Mouse (Mus musculus): Measurements from ENCODE around the gene Gm13275. TPM values are rescaled to one million over a fixed set of nuclear protein-coding genes. Genes with fewer than 3 reads are reported as not detected.
"Not testable (repeated sequence)": the region's sequence is repeated elsewhere in the genome, so short reads cannot be mapped to it uniquely, and the experiment has no call there.

Gene Gm13275
- polyA plus RNA-seq (2015; fragmentation: Nextera tagmentation; extraction: Ambion mirVana) = not detected in 2 replicates

DNA sequence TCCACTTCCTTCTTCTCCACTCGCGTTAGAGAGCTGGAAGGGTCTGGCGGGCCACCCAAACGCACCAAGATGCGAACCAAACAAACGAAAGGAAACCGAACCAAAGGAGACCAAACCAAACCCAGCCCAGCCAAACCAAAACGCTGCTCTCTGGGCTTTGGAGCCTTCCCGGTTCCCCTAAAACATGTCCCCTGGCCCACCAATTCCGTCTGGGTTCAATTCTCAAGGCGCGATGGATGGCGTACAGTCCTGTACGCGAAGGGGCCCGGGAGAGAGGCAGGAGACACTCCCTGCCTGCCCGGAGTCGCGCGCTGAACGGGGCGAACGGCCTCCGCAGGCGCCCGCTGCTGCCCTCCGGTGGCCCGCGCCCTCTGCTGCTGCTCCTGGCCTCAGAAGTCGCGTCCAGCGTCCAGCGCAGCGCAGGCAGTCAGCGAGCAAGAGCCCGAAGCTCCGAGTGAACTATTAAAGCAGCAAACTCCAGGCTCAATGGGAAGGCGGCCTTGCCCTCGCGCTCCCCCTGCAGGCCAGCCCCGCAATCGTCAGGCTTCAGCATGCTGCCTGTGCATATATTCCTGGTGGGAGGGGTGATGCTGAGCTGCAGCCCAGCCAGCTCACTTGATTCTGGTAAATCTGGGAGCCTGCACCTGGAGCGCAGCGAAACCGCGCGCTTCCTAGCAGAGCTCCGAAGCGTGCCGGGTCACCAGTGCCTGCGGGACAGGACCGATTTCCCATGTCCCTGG is at the start of gene Gm13275:
Gene Gm13275, plus strand, starts transcription at position 552 of the 740 bp plus-strand sequence.
- not testable (repeated sequence) for DNase-seq (ENCODE audit: low spot score); H3K9me3 ChIP-seq (ENCODE audit: low read length); H3K27me3 ChIP-seq (replicated peaks; ENCODE audit: insufficient read depth, low read length); H3K4me3 ChIP-seq (ENCODE audit: low read depth, low read length); ATAC-seq; H3K4me1 ChIP-seq (ENCODE audit: insufficient read depth, low read depth, low read length); H3K4me2 ChIP-seq (replicated peaks; ENCODE audit: low read depth, low read length); H3K9ac ChIP-seq (replicated peaks; ENCODE audit: low read depth); H3K36me3 ChIP-seq (ENCODE audit: insufficient read depth, low read length); H3K27ac ChIP-seq (ENCODE audit: low read length)
- peak; percentile 49 for TF ChIP-seq CTCF (IDR thresholded peaks at IDR 0.05)
- 0% methylated on average over 6 of the region's 52 CpGs for WGBS

DNA sequence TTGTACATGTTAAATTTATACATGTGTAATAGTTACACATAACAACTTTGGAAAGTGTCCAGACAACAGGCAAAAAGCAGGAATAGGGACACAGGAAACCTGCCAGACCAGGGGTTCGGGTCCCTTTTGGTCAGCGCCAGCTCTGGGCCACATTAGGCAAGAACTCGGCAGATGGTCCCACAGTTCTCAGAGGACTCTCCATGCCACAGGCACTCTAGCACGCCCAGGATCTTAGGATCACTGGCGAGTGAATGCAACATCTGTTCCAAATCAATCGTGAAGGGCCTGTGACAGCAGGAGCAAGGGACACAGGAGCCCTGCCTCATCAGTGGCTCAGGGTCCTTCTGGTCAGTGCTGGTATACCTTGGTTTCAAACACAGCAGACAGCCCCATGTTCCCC is 44.4 kb upstream of the Gm13275 start:
- ATAC-seq (no peak), DNase-seq (ENCODE audit: low spot score) (no peak)
- Histone ChIP-seq H3K27me3 (replicated peaks; ENCODE audit: insufficient read depth, low read length) (no peaks in the 10 kb centered on the region), H3K9me3 (ENCODE audit: low read length) (no peaks in the 10 kb centered on the region), H3K27ac (ENCODE audit: low read length) (no peak overlapping the region), H3K4me1 (ENCODE audit: insufficient read depth, low read depth, low read length) (no peaks in the 10 kb centered on the region), H3K4me2 (replicated peaks; ENCODE audit: low read depth, low read length) (no peak overlapping the region), H3K4me3 (ENCODE audit: low read depth, low read length) (no peak overlapping the region), H3K9ac (replicated peaks; ENCODE audit: low read depth) (no peak overlapping the region), H3K36me3 (ENCODE audit: insufficient read depth, low read length) (no peaks in the 10 kb centered on the region)
- WGBS = 55% methylated on average over 6 of the region's 6 CpGs
- TF ChIP-seq EP300 (IDR thresholded peaks at IDR 0.05) = no peak
- TF ChIP-seq CTCF (IDR thresholded peaks at IDR 0.05) = no peak

DNA sequence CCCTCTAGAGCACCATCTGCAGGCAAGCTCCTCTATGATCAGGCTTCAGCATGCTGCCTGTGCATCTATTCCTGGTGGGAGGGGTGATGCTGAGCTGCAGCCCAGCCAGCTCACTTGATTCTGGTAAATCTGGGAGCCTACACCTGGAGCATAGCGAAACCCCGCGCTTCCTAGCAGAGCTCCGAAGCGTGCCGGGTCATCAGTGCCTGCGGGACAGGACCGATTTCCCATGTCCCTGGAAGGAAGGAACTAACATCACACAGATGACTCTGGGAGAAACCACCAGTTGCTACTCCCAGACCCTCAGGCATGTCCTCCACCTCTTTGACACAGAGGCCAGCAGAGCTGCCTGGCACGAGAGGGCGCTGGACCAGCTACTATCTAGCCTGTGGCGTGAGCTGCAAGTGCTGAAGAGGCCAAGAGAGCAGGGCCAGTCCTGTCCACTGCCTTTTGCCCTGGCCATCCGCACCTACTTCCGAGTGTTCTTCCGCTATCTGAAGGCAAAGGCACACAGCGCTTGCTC is 39.4 kb upstream of the Gm13275 start, which contains the start of gene Gm13271:
Gene Gm13271, plus strand, starts transcription at position 51 of the 523 bp plus-strand sequence.
- not testable (repeated sequence) for ATAC-seq; H3K4me3 ChIP-seq (ENCODE audit: low read depth, low read length); H3K9ac ChIP-seq (replicated peaks; ENCODE audit: low read depth); DNase-seq (ENCODE audit: low spot score); H3K27ac ChIP-seq (ENCODE audit: low read length); H3K4me2 ChIP-seq (replicated peaks; ENCODE audit: low read depth, low read length); H3K9me3 ChIP-seq (ENCODE audit: low read length); H3K4me1 ChIP-seq (ENCODE audit: insufficient read depth, low read depth, low read length); H3K27me3 ChIP-seq (replicated peaks; ENCODE audit: insufficient read depth, low read length); H3K36me3 ChIP-seq (ENCODE audit: insufficient read depth, low read length)
- WGBS = 73% methylated on average over 12 of the region's 15 CpGs
- peak; percentile 23; the same call in 1 of the 2 replicates for TF ChIP-seq CTCF (IDR thresholded peaks at IDR 0.05)

DNA sequence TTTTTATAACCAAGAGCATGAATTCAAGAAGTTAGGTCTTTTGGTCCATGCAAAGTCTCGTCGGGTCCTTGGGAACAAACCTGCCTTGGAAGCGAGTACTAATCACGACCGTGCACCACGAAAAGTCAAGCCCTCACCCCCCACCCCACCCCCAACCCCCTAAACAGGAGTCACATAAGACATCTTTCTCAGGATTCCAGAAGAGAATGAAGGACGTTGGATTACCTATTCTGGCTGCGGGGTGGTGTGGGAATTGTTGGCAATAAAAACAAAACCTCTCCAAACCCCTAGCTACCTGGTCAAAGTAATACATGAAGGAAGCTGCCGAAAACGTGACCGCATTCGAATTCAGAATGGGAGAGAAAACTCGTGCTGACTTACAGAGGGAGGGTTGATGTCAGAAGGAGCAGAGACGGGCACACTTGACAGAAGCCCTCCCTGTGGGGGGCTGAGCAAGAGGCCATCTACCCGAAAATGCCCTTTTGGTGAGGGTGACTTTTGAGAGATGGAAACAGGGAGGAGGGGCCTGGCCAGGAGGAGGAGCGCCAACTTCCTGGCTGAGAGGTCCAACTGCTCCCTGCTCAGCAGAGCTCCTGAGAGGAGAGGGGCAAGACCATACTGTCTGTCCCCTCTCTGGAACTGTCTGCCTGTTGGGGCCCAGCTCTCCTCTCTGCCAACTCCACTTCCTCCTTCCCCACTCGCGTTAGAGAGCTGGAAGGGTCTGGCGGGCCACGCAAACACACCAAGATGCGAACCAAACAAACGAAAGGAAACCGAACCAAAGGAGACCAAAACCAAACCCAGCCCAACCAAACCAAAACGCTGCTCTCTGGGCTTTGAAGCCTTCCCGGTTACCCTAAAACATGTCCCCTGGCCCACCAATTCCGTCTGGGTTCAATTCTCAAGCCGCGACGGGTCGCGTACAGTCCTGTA is 37.4 kb upstream of the Gm13275 start:
- Histone ChIP-seq H3K9ac (replicated peaks; ENCODE audit: low read depth) (peak overlapping the region; percentile 23), H3K4me3 (ENCODE audit: low read depth, low read length) (peak overlapping the region; percentile 40), H3K4me2 (replicated peaks; ENCODE audit: low read depth, low read length) (peak overlapping the region; percentile 48), H3K27ac (ENCODE audit: low read length) (peak overlapping the region; percentile 86)
- H3K9me3 ChIP-seq (ENCODE audit: low read length); H3K27me3 ChIP-seq (replicated peaks; ENCODE audit: insufficient read depth, low read length); H3K4me1 ChIP-seq (ENCODE audit: insufficient read depth, low read depth, low read length); ATAC-seq; H3K36me3 ChIP-seq (ENCODE audit: insufficient read depth, low read length): not testable (repeated sequence)
- 6% methylated on average over 28 of the region's 31 CpGs for WGBS
- peak; percentile 13 for DNase-seq (ENCODE audit: low spot score)

DNA sequence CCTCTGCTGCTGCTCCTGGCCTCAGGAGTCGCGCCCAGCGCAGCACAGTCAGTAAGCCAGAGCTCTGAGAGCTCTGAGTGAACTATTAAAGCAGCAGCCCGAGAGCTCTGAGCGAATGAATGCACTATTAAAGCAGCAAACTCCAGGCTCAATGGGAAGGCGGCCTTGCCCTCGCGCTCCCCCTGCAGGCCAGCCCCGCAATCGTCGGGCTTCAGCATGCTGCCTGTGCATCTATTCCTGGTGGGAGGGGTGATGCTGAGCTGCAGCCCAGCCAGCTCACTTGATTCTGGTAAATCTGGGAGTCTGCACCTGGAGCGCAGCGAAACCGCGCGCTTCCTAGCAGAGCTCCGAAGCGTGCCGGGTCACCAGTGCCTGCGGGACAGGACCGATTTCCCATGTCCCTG is 36.7 kb upstream of the Gm13275 start:
- peak overlapping the region; percentile 86 for H3K27ac ChIP-seq (ENCODE audit: low read length)
- peak; percentile 100 for ATAC-seq
- not testable (repeated sequence) for H3K9me3 ChIP-seq (ENCODE audit: low read length); H3K27me3 ChIP-seq (replicated peaks; ENCODE audit: insufficient read depth, low read length); H3K36me3 ChIP-seq (ENCODE audit: insufficient read depth, low read length); H3K4me1 ChIP-seq (ENCODE audit: insufficient read depth, low read depth, low read length)
- peak; percentile 73 for TF ChIP-seq CTCF (IDR thresholded peaks at IDR 0.05)
- H3K4me3 ChIP-seq (ENCODE audit: low read depth, low read length) = peak overlapping the region; percentile 40
- DNase-seq (ENCODE audit: low spot score) = peak; percentile 96
- WGBS = 1% methylated on average over 17 of the region's 21 CpGs
- peak overlapping the region; percentile 48 for H3K4me2 ChIP-seq (replicated peaks; ENCODE audit: low read depth, low read length)
- peak overlapping the region; percentile 23; the same call in 1 of the 2 replicates for H3K9ac ChIP-seq (replicated peaks; ENCODE audit: low read depth)

DNA sequence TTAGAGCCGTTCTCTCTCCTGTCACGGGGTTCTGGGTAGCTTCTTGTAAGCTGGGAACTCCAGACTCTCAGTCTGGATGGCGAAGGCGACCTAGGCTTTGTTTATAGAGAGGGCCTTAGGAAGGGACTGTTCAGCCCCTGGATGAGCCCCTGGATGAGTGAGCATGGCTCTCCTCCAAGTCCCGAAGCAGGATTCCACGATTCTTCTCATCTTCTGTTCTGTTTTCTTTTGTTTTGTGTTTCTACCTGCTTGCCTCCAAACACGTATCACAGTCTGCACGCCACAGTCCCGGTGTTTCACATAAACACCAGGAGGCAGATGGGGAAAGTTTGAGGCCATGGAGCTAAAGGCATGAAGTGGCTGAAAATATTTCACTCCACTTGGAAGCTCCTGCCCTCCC is 35.5 kb upstream of the Gm13275 start:
- not testable (repeated sequence) for H3K27me3 ChIP-seq (replicated peaks; ENCODE audit: insufficient read depth, low read length); ATAC-seq; H3K4me1 ChIP-seq (ENCODE audit: insufficient read depth, low read depth, low read length); DNase-seq (ENCODE audit: low spot score); H3K36me3 ChIP-seq (ENCODE audit: insufficient read depth, low read length); H3K9ac ChIP-seq (replicated peaks; ENCODE audit: low read depth); H3K4me3 ChIP-seq (ENCODE audit: low read depth, low read length); H3K4me2 ChIP-seq (replicated peaks; ENCODE audit: low read depth, low read length); H3K27ac ChIP-seq (ENCODE audit: low read length); H3K9me3 ChIP-seq (ENCODE audit: low read length)
- WGBS = 88% methylated on average over 9 of the region's 9 CpGs

DNA sequence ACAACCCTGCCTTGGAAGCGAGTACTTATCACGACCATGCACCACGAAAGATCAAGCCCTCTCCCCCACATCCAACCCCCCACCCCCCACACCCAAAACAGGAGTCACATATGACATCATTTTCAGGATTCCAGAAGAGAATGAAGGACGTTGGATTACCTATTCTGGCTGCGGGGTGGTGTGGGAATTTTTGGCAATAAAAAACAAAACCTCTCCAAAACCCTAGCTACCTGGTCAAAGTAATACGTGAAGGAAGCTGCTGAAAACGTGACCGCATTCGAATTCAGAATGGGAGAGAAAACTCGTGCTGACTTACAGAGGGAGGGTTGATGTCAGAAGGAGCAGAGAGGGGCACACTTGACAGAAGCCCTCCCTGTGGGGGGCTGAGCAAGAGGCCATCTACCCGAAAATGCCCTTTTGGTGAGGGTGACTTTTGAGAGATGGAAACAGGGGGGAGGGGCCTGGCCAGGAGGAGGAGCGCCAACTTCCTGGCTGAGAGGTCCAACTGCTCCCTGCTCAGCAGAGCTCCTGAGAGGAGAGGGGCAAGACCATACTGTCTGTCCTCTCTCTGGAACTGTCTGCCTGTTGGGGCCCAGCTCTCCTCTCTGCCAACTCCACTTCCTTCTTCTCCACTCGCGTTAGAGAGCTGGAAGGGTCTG is 34.5 kb upstream of the Gm13275 start, which contains the start of gene Gm13283:
Gene Gm13283, plus strand, starts transcription at position 510 of the 659 bp plus-strand sequence.
- not testable (repeated sequence) for H3K4me1 ChIP-seq (ENCODE audit: insufficient read depth, low read depth, low read length); H3K36me3 ChIP-seq (ENCODE audit: insufficient read depth, low read length); H3K4me2 ChIP-seq (replicated peaks; ENCODE audit: low read depth, low read length); H3K9me3 ChIP-seq (ENCODE audit: low read length); H3K27ac ChIP-seq (ENCODE audit: low read length); H3K27me3 ChIP-seq (replicated peaks; ENCODE audit: insufficient read depth, low read length); DNase-seq (ENCODE audit: low spot score); ATAC-seq; H3K9ac ChIP-seq (replicated peaks; ENCODE audit: low read depth)
- peak within 1 kb of the TSS; percentile 25; the same call in 1 of the 2 replicates for H3K4me3 ChIP-seq (ENCODE audit: low read depth, low read length)
- WGBS = 17% methylated on average over 8 of the region's 14 CpGs
